Mouse (Mus musculus) MEL (cell line): ENCODE measurements around the gene Dcun1d1. TPM values are rescaled to one million over a fixed set of nuclear protein-coding genes. Genes with fewer than 3 reads are reported as not detected.

ENCODE experiments used
- DNase-seq: peaks from one replicate; pipeline ENCODE4 v3.0.0; 2011; ENCODE audit warnings: low read depth, low spot score
- H3K27ac ChIP-seq: 2 replicates; pipeline ENCODE4 v1.5.1; 2012; ENCODE audit warnings: low read depth, mild to moderate bottlenecking, control low read depth, low read length, moderate library complexity; ENCODE audit not compliant: control insufficient read depth
- H3K27me3 ChIP-seq, 2 experiments: fragments of 150-350 bp in 1 of 2; sonication (generic) in 1 of 2; 2 replicates each; pipeline ENCODE4 v1.6.1; 2012; ENCODE audit warnings: low read length in 2 of 2, mild to moderate bottlenecking in 2 of 2, improper control_type of control experiment in 1 of 2, moderate library complexity in 1 of 2; ENCODE audit not compliant: insufficient read depth in 2 of 2, control insufficient read depth in 1 of 2
- H3K36me3 ChIP-seq, 2 experiments: 2 replicates each; pipeline ENCODE4 v1.6.1; 2012 to 2014; ENCODE audit warnings: low read length in 2 of 2, improper control_type of control experiment in 1 of 2, inconsistent platforms in 1 of 2, mild to moderate bottlenecking in 1 of 2; ENCODE audit not compliant: insufficient read depth in 2 of 2, control insufficient read depth in 1 of 2
- H3K4me1 ChIP-seq, 2 experiments: fragments of 150-350 bp in 1 of 2; sonication (generic) in 1 of 2; 2 replicates each; pipeline ENCODE4 v1.6.1; 2012; ENCODE audit warnings: low read length in 2 of 2, improper control_type of control experiment in 1 of 2, mild to moderate bottlenecking in 1 of 2; ENCODE audit not compliant: insufficient read depth in 2 of 2, control insufficient read depth in 1 of 2
- H3K4me3 ChIP-seq, 2 experiments: fragments of 150-350 bp in 1 of 2; sonication (generic) in 1 of 2; 2 replicates each; pipeline ENCODE4 v1.5.1; 2012; ENCODE audit warnings: low read depth in 2 of 2, low read length in 2 of 2, mild to moderate bottlenecking in 2 of 2, moderate library complexity in 2 of 2, control low read depth in 1 of 2, improper control_type of control experiment in 1 of 2; ENCODE audit not compliant: control insufficient read depth in 1 of 2, insufficient read depth in 1 of 2
- H3K79me2 ChIP-seq: 2 replicates; pipeline ENCODE4 v1.6.1; 2012; ENCODE audit warnings: mild to moderate bottlenecking, low read length, moderate library complexity; ENCODE audit not compliant: control insufficient read depth, poor library complexity, insufficient read depth
- H3K9ac ChIP-seq: 2 replicates; pipeline ENCODE4 v1.6.1; 2012; ENCODE audit warnings: low read depth, mild to moderate bottlenecking, control low read depth, low read length, moderate library complexity; ENCODE audit not compliant: control insufficient read depth, poor library complexity, severe bottlenecking
- H3K9me3 ChIP-seq: fragments of 150-350 bp; sonication (generic); replicated peaks from 2 replicates; pipeline ENCODE4 v1.6.1; 2012; ENCODE audit warnings: mild to moderate bottlenecking, low read length, improper control_type of control experiment, moderate library complexity; ENCODE audit not compliant: insufficient read depth
- CTCF ChIP-seq, 3 experiments: IDR thresholded peaks in 2 of 3; conservative IDR thresholded peaks in 1 of 3; 2 replicates each; pipeline ENCODE4 v1.5.1; 2011 to 2012; ENCODE audit warnings: low read length in 3 of 3, low read depth in 2 of 3, mild to moderate bottlenecking in 2 of 3, improper control_type of control experiment in 1 of 3, inconsistent platforms in 1 of 3, mixed read lengths in 1 of 3, moderate library complexity in 1 of 3; ENCODE audit not compliant: control insufficient read depth in 1 of 3, insufficient read depth in 1 of 3, poor library complexity in 1 of 3, severe bottlenecking in 1 of 3
- EP300 ChIP-seq, 2 experiments: IDR thresholded peaks; 2 replicates each; pipeline ENCODE4 v1.6.1; 2011; ENCODE audit warnings: improper control_type of control experiment in 2 of 2, low read length in 2 of 2, low read depth in 1 of 2, mild to moderate bottlenecking in 1 of 2
- GABPA ChIP-seq: IDR thresholded peaks from 2 replicates; pipeline ENCODE4 v1.6.1; 2012; ENCODE audit warnings: low read depth, mild to moderate bottlenecking, inconsistent platforms, low read length, improper control_type of control experiment, moderate library complexity
- GATA1 ChIP-seq: IDR thresholded peaks from 2 replicates; pipeline ENCODE4 v1.6.1; 2011; ENCODE audit warnings: low read depth, low read length, improper control_type of control experiment
- HCFC1 ChIP-seq: IDR thresholded peaks from 2 replicates; pipeline ENCODE4 v1.6.1; 2012; ENCODE audit warnings: low read depth, mild to moderate bottlenecking, inconsistent platforms, low read length, improper control_type of control experiment, moderate library complexity
- MAFK ChIP-seq: IDR thresholded peaks from 2 replicates; pipeline ENCODE4 v1.6.1; 2011; ENCODE audit warnings: low read depth, mild to moderate bottlenecking, low read length, improper control_type of control experiment, borderline replicate concordance
- MAX ChIP-seq: IDR thresholded peaks from 2 replicates; pipeline ENCODE4 v1.6.1; 2011; ENCODE audit warnings: low read length, improper control_type of control experiment
- MAZ ChIP-seq: IDR thresholded peaks from 2 replicates; pipeline ENCODE4 v1.6.1; 2012; ENCODE audit warnings: low read depth, mild to moderate bottlenecking, inconsistent platforms, low read length, improper control_type of control experiment
- MXI1 ChIP-seq: IDR thresholded peaks from 2 replicates; pipeline ENCODE4 v1.6.1; 2011; ENCODE audit warnings: mild to moderate bottlenecking, low read depth, low read length, improper control_type of control experiment
- MYC ChIP-seq: IDR thresholded peaks from 2 replicates; pipeline ENCODE4 v1.6.1; 2011; ENCODE audit warnings: low read depth, mild to moderate bottlenecking, low read length, improper control_type of control experiment, moderate library complexity
- NELFE ChIP-seq: IDR thresholded peaks from 2 replicates; pipeline ENCODE4 v1.6.1; 2011; ENCODE audit warnings: low read depth, low read length, improper control_type of control experiment
- POLR2A ChIP-seq, 2 experiments: IDR thresholded peaks; 2 replicates each; pipeline ENCODE4 v1.6.1; 2011 to 2012; ENCODE audit warnings: low read length in 2 of 2, mild to moderate bottlenecking in 2 of 2, control low read depth in 1 of 2, improper control_type of control experiment in 1 of 2, low read depth in 1 of 2, moderate library complexity in 1 of 2; ENCODE audit not compliant: control insufficient read depth in 1 of 2, insufficient read depth in 1 of 2, poor library complexity in 1 of 2
- RAD21 ChIP-seq: IDR thresholded peaks from 2 replicates; pipeline ENCODE4 v1.6.1; 2011; ENCODE audit warnings: mild to moderate bottlenecking, low read depth, low read length, improper control_type of control experiment
- RCOR1 ChIP-seq: IDR thresholded peaks from 2 replicates; pipeline ENCODE4 v1.6.1; 2012; ENCODE audit warnings: low read depth, mild to moderate bottlenecking, inconsistent platforms, low read length, improper control_type of control experiment
- SIN3A ChIP-seq: IDR thresholded peaks from 2 replicates; pipeline ENCODE4 v1.6.1; 2012; ENCODE audit warnings: low read length, improper control_type of control experiment, inconsistent platforms
- SMC3 ChIP-seq: IDR thresholded peaks from 2 replicates; pipeline ENCODE4 v1.6.1; 2011; ENCODE audit warnings: low read depth, low read length, improper control_type of control experiment
- TAL1 ChIP-seq: IDR thresholded peaks from 2 replicates; pipeline ENCODE4 v1.6.1; 2012; ENCODE audit warnings: mild to moderate bottlenecking, inconsistent platforms, low read length, moderate library complexity, mixed read lengths
- UBTF ChIP-seq: IDR thresholded peaks from 2 replicates; pipeline ENCODE4 v1.6.1; 2012; ENCODE audit warnings: low read depth, mild to moderate bottlenecking, inconsistent platforms, low read length, improper control_type of control experiment, moderate library complexity, borderline replicate concordance; ENCODE audit not compliant: insufficient read depth
- USF1 ChIP-seq: IDR thresholded peaks from 2 replicates; pipeline ENCODE4 v1.6.1; 2014; ENCODE audit warnings: low read depth, mild to moderate bottlenecking, inconsistent platforms, low read length, improper control_type of control experiment, moderate library complexity
- USF2 ChIP-seq, 2 experiments: IDR thresholded peaks; 2 replicates each; pipeline ENCODE4 v1.6.1; 2011 to 2012; ENCODE audit warnings: improper control_type of control experiment in 2 of 2, low read length in 2 of 2, borderline replicate concordance in 1 of 2, inconsistent platforms in 1 of 2, low read depth in 1 of 2, mild to moderate bottlenecking in 1 of 2; ENCODE audit not compliant: insufficient read depth in 1 of 2
- ZC3H11A ChIP-seq: IDR thresholded peaks from 2 replicates; pipeline ENCODE4 v1.6.1; 2012; ENCODE audit warnings: low read depth, mild to moderate bottlenecking, inconsistent platforms, low read length, improper control_type of control experiment
- polyA plus RNA-seq, 2 experiments: library from polyadenylated mRNA; stranded (reverse) in 1 of 2; unstranded in 1 of 2; fragments of >175 nt in 1 of 2; fragments of >200 nt in 1 of 2; gene quantifications; 2 replicates each; pipeline versions ENCODE4 v1.2.1 to v1.2.4; 2012; ENCODE audit warnings: low replicate concordance in 2 of 2, low read depth in 1 of 2; ENCODE audit not compliant: insufficient read length in 2 of 2, insufficient read depth in 1 of 2, missing spikeins in 1 of 2
- total RNA-seq: library from RNA; depleted of rRNA; stranded (reverse); fragments of 300-350 nt; gene quantifications from 2 replicates; pipeline ENCODE4 v1.2.3, GENCODE M21; 2012

The Dcun1d1 gene
- total and polyA plus RNA-seq, 3 experiments = 20.8 to 35.1 (median 32.7) TPM

DNA sequence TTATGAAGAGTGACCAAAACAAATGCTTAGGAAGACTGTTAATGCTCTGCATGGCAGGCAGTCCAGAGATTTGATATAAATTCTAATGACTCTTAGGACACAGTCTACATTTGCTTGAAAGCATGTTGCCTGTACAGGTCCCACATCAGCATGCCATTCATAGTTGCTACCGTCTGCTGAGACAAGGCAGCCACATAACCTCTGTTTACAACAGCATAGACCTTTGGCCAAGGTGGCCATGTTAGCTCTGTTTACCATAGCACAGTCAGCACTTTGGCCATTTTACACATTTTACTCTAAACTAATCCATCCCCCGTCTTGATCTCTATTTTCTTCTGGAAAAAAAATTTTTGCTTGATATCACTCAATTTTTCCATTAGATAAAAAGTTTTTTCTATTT is 47.7 kb downstream of the Dcun1d1 start:
- Histone ChIP-seq H3K27ac (no peak overlapping the region), H3K9ac (no peak overlapping the region), H3K4me1 (no peaks in the 10 kb centered on the region), H3K79me2 (no peaks in the 10 kb centered on the region), H3K4me3 (no peak overlapping the region), H3K36me3 (no peaks in the 10 kb centered on the region; a peak in 1 of 4 replicates), H3K9me3 (no peaks in the 10 kb centered on the region), H3K27me3 (no peaks in the 10 kb centered on the region)
- no peak for DNase-seq
- no peak for TF ChIP-seq TAL1
- TF ChIP-seq UBTF = no peak
- no peak for TF ChIP-seq SMC3
- no peak for TF ChIP-seq USF1
- TF ChIP-seq MAX = no peak
- no peak for TF ChIP-seq HCFC1

DNA sequence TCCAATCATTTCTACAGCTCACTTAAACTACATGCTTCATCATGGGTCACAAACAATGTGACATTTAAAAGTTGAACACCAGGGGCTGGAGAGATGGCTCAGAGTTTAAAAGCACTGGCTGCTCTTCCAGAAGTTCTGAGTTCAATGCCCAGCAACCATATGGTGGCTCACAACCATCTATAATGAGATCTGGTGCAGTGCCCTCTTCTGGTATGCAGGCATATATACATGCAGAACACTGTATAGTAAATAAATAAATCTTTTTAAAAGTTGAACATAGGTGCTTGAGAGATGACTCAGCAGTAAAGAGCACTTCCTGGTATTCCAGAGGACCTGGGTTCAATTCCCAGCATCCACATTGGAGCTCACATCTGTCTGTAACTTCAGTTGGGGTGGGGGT is 54.0 kb downstream of the Dcun1d1 start:
- no peaks in the 10 kb centered on the region for H3K79me2 ChIP-seq
- no peaks in the 10 kb centered on the region for H3K36me3 ChIP-seq
- 0 out of 2 replicates have a peak, but pooled peaks have one; percentile 44 for TF ChIP-seq MYC
- TF ChIP-seq RAD21 = peak; percentile 50
- TF ChIP-seq CTCF (IDR thresholded peaks at IDR 0.05 in 2 of 3, conservative IDR thresholded peaks at IDR 0.05 in 1 of 3; ENCODE audit: control insufficient read depth in 1 of 3, insufficient read depth in 1 of 3, low read depth in 2 of 3, low read length in 3 of 3, poor library complexity in 1 of 3, severe bottlenecking in 1 of 3) = peak in 2 of 3 experiments; percentile 45 to 63; a peak in 4 of 6 replicates
- peak; percentile 53 for TF ChIP-seq ZC3H11A
- TF ChIP-seq GABPA = no peak
- peak; percentile 76 for TF ChIP-seq SMC3
- TF ChIP-seq SIN3A = no peak; the same call in 1 of the 2 replicates
- H3K4me3 ChIP-seq = no peak overlapping the region
- no peak overlapping the region for H3K27ac ChIP-seq
- no peaks in the 10 kb centered on the region for H3K27me3 ChIP-seq
- H3K4me1 ChIP-seq = no peaks in the 10 kb centered on the region
- H3K9me3 ChIP-seq = no peaks in the 10 kb centered on the region
- no peak overlapping the region for H3K9ac ChIP-seq
- DNase-seq = peak; percentile 42

DNA sequence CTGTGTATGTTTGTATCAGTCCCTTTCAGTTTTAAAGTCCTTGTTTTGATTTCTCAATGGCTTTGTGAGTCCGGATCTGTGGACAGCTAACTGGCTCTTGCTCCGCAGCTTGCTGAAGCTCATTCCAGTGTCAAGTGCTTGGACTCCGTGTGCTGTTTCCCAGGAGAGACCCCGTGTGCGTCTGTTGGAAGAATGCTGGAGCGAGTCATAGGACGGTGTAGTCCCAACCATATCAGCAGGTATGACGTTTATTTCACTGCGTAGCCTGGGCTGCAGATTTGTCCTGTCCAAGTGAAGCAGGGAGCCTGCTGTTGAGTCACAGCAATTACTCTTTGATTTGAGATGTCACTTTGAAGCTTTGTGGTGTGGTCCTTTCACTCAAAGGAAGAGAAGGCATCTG is 87.9 kb downstream of the Dcun1d1 start:
- no peak for DNase-seq
- no peaks in the 10 kb centered on the region for H3K27me3 ChIP-seq
- H3K9ac ChIP-seq = no peak overlapping the region
- TF ChIP-seq MXI1 = no peak
- no peak for TF ChIP-seq UBTF
- no peak for TF ChIP-seq USF2 (IDR thresholded peaks at IDR 0.05; ENCODE audit: borderline replicate concordance in 1 of 2, insufficient read depth in 1 of 2, low read depth in 1 of 2, low read length in 2 of 2)
- TF ChIP-seq EP300 (IDR thresholded peaks at IDR 0.05; ENCODE audit: low read depth in 1 of 2, low read length in 2 of 2) = no peak
- no peak for TF ChIP-seq SMC3
- no peak for TF ChIP-seq MYC
- TF ChIP-seq HCFC1 = no peak
- TF ChIP-seq MAFK = no peak
- no peak for TF ChIP-seq POLR2A (IDR thresholded peaks at IDR 0.05; ENCODE audit: control insufficient read depth in 1 of 2, insufficient read depth in 1 of 2, low read depth in 1 of 2, low read length in 2 of 2, poor library complexity in 1 of 2)
- no peak for TF ChIP-seq NELFE
- no peak for TF ChIP-seq GATA1
- TF ChIP-seq USF1 = no peak
- TF ChIP-seq RCOR1 = no peak
- no peak for TF ChIP-seq MAZ
- H3K36me3 ChIP-seq = peaks cover 2 to 12% of the 10 kb centered on the region in 2 experiments; a peak in 2 of 4 replicates
- H3K9me3 ChIP-seq = no peaks in the 10 kb centered on the region
- no peak overlapping the region for H3K4me3 ChIP-seq
- no peaks in the 10 kb centered on the region for H3K4me1 ChIP-seq
- H3K79me2 ChIP-seq = no peaks in the 10 kb centered on the region
- H3K27ac ChIP-seq = no peak overlapping the region
